Mouse (Mus musculus): ENCODE measurements around the gene Adam12.

The Adam12 gene

DNA sequence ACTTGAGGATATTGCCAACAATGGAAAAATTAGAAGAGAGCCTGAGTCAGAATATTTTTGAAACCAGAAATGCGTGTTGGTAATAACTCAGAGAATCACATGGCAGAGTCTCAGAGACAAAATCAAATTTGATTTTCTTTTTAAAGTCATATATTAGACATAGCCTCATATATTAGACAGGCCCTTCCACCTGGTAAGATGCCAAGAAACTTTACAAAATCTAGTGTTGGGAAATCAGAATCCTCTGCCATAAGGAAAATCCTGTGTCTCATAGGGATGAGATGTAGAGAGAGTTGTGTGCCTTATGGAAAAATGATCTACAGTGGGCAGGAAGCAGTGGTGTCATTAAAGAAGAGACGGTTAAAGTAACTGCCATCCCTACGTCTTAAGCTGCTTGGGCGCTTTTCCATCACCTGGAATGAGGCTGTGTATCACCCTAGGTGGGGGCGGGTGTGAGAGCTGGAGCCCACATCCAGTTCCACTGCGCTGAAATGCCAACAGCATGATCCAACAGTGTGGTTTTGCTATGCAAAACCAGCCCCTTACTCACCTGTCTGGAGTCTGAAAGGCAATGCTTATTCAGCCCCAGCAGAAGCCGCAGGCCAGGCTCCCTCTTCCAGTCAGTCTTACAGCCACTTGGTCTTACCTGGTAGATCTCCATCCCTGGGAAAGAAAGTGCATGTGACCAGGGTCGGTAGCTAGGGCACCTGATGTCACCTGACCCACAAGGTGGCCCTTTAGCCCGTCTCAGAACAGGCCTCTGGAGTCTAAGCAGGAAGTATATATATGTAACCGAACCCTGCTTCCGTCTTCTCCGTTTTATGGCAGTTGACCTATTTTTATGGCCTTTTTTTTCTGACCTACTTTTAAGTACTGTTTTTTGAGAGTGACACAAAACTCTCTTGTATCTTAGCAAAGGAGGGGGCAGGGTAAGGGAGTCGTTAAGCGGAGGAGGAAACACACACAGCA, at the start of gene Adam12:
Gene Adam12 (minus strand): TSS at position 769 of the 969 bp plus-strand sequence.
- no peak for DNase-seq

DNA sequence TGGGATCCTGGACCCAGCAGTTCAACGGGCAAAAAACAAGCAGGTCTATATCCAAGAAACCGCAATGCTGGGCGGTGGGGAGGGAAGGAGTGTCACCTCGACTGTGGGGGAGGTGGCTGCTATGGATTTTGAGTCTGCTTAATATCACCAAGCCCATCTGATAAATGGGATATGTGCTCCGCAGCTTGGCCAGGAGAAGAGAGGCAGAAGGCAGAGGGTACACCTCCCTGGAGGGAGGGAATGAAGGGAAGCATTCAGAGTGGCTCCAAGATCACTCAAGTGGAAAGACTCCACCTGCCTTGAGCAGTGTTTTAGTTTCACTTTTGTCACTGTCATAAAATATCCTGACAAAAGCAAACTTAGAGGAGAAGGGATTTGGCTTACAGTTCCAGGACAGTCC, 41.0 kb upstream of the Adam12 start:
- DNase-seq: peak; percentile 13 to 19

DNA sequence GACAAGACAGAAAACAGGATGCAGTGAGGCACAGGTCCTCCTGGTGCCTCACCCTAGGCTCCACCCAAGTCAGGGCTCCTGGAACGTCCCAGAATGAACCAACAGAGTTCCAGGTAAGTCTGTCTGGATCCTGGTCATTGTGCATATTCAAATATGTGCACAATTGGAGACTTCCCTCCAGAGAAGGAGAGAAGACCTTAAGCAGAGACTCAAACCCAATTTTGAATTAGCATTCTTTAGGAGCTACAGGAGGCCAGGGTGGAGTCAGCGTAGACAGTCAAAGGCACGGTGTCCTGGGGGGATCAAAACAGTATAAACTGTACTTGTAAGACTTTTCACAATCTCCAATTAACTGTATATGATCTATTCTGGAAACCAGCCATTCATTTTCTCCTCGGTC, 40.5 kb upstream of the Adam12 start:
- no peak for DNase-seq

DNA sequence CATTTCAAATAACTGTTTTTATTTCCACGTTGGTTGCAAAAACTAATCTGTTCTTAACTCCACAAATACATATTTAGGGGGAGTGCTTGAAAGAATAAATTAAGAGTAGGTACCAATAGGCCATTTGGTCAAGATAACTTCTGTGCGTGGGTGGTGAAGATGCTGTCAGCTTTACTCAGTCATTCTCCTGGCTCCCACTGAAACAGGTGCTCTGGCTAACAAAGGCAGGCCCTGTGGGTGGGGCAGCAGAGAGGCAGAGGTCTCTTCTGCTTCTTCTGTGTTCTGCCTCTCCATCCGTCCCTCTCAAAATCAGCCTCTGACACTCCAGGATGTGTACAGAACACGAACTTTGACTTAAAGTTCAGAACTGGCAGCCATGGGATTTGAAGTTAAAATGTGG, 33.8 kb upstream of the Adam12 start:
- no peak for DNase-seq

DNA sequence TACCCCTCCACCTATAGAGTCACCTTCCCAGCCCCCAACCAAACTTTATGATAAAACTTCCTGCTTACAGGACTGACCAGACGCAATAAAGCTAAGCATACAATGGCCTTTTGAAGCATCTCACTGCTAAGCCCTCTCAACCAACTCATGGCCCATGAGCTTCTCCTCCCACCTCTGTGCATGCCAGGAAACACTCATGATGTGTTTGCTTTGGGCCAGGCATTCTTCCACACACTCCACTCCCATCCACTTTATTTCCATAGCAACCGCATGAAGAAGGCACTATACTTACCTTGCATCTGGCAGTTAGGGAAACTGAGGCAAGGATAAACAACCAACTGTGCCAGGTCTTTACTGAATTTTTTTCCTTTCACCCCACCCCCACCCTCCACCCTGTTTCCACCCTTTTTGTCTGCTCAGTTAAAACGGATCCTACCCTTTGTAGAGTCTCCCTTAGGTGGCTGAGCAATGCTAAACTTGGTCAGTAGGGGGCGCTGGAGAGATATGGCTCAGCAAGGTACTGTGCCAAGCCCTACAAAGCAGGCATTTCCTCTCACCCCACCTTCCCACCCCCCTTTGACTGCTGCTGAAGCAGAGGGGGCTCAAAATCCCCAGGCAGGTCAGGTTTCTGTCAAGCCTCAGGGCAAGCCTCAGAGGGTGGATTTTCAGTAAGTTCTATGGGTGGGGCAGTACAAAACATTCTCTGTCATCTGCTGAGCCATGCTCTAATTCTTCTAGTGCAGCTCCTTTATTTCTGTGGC, 31.4 kb upstream of the Adam12 start:
- DNase-seq: peak; percentile 59 to 76

DNA sequence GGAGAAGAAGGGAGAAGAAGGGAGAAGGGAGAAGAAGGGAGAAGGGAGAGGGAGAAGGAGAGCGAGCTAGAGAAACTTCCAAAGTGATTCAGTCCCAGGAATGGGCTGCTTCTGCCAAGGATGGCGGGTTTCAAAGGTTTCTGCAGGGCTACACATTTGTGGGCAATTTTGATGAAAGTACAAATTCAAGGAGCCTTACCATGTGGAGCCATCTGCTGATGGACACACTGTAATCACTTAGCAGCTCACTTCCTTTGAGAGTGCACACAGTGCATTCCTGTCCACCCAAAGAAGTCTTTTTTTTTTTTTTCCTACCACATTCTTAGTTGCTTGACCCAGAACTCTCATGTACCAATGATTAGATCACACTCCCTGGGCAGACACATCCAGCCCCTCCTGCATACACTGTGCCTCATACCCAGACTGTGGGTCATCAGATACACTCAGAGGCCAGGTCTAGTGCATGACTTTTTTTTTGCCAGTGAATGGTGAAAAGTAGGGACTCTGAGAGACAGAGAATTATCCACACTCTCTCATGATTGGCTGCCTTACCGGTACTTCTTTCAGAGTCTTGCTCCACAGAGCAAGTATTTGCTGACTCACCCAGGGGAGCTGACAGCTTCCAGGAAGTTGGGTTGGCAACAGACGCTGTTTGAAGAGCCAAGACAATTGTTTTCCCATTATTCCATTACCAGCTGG, 29.2 kb upstream of the Adam12 start:
- DNase-seq: no peak

DNA sequence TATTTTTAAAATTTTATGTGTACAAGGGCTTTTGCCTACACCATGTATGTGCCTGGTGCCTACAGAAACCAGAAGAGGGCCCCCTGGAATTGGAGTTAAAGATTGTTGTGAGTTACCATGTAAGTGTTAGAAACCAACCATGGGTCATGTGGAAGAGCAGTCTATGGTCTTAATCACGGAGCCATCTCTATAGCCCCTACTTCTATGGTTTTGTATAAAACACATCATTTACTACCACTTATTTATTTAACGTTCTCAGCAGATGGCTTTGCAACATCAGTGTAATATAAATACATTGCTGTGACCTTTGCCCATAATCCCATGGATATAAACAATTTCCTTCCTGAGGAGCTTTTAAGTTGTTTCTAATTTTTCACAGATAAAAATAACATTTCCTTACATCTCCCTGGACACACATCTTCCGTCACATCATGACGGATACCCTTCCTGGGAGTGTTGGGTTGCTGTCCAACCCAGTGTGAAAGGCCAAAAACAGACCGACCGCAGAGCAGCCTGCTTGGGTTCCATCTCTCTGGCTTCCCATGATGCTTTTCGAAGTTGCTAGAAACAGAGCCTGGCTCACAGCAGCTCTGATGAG, 18.4 kb upstream of the Adam12 start:
- no peak for DNase-seq

DNA sequence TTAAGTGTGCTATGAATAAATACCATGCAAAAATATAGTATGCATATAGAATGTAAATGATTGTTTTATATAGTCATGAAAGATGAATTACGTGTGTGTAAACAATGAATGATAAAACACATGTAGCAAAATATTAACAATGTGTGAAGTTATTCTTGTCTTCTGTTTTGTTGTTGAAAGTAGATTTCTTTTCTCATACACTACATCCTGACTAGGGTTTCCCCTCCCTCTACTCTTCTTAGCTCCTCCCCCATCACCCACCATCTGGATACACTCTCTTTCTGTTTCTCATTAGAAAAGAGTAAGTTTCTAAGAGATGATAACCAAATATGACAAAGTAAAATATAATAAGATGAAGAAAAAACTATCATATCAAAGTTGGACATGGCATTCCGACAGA, 16.1 kb upstream of the Adam12 start:
- no peak for DNase-seq

DNA sequence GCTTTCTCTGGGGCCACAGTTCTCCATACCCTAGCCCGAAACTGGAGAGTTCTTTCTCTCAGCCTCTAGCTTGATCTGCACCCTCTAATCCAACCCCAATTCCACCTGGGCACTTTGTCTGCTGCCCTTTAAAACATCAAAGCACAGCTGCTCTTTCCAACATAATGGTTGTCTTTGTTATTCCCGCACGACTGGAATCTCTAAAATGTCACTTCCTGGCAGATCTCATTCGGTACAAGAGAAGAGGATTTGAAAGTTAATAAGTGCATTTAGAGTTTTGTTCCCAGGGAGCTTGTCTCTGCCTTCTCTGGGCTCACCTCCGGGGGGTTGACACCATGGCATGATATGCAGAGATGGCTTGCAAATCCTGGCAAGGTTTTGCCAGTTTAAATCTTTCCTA, 14.7 kb upstream of the Adam12 start:
- DNase-seq: no peak

DNA sequence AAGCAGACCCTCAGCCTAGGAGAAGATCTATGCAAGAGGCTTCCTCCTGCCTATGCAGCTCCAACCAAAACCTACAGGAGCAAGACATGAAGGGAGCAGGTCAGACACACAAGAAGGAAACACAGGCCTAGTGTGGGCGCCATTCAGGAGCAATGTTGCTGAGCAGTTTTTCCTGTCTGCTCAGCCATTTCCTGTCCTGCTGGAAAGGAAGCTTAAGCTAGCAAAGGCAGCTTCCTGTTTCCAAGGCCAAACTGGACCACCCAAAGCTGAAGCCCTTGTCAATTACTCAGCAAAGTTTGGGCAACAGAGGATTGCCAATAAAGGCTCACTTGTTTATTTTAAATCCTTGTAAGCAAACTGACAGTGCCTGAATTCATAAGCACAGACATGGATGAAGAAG, 10.8 kb upstream of the Adam12 start:
- no peak for DNase-seq

DNA sequence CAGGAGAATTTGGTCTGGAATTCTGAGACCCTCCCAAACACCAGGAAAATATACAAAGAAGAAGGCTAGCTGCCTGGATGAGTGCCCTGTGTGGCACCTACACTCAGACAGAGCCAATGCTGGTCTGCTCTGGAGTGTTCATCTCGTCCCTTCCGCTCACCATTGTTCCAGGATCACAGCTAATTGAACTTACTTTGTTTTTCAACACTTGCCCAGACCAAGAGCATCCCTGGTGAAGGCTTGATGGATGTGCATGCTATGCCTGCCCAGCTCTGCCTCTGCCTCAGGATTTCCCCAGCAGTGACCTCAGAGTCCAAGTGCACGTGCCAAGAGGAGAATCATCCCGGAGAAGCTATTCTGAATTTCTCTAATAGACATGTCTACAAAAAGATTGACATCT, 9.3 kb upstream of the Adam12 start:
- no peak for DNase-seq

DNA sequence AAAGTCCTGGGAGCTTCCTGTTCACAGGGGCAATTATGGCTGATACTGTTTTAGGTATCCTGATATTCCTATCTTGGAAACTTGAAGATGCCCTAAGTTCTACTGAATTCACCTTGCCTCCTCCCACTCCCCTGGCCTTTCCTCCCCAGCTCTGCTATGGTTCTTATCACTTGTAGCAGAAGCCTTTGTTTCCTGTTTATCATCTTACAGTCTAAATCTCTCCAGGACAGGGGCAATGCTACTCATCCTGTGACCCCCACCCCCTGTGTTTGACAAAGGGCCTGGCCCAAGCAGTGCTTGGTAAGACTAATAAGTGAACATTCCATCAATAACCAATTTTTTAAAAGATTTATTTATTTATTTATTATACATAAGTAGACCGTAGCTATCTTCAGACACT, 8.6 kb upstream of the Adam12 start:
- no peak for DNase-seq

DNA sequence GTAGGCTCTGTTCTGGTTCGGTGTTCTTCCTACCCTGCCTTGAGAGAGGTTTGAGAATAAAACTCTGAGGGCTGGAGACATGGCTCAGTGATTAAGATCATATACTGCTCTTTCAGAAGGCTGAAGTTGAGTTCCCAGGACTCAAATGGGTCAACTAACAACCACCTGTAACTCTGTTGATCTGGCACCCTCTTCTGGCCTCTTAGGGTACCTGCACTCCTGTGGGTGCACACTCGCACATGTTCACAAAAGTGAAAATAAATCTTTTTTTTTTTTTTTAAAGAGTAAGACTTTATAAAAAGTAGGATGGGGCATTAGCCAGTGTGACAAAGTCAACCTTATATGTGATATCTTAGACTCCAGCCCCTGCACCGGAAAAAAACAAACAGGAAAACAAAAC, 6.9 kb upstream of the Adam12 start:
- DNase-seq: no peak

DNA sequence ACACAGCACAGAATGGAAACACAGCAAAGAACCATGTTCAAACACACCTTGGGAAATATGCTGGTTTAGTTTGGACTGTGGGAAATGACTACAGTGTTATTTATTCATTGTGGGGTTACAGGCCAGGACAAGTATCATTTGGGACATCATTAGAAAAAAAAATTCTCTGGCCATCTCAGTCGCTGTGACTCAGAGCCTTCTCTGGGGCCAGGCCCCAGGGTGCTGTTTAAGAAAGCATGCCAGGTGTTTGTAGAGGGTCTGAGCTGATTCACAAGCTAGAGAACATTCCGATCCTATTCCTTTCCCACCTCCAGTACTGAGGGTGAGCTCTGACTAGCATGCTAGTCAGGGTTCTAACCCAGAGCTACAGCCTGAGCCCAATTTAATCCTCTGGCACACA, 5.4 kb upstream of the Adam12 start:
- no peak for DNase-seq

DNA sequence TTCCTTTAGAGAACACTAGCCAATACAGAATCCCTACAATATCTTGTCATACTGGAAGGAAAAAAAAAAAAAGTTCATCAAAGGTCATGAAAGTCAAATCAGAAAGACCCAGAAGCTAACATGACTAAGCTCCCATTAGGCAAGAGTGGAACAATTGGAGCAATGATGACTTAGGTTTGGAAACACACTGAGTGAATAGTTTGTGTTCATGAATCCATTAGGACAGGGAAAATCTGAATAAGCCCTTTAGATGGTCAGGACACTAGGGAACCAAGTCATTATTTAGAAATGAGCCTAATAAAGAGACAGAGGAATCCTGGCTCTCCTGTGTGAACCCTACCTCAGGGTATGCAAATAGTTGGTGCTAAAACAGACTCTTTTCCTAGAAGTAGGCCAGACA, 4.8 kb upstream of the Adam12 start:
- DNase-seq: no peak

DNA sequence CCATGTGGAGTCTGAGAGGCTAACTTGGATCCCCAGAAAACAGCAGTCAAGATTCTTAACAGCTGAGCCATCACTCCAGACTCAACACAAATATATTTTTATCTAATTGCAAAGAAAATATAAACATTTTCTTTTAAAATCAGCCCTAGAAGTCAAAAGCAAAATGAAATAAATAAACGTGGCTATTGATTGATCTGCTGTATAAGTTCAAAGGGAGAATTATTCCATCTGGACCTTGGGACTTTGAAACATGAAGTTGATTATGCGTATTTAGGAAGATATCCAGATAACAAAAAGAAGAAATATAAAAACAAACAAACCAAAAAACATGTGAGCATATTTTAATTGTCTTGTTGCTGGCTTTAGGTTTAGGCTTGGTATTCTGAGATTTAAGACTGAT, 3.6 kb upstream of the Adam12 start:
- DNase-seq: no peak

DNA sequence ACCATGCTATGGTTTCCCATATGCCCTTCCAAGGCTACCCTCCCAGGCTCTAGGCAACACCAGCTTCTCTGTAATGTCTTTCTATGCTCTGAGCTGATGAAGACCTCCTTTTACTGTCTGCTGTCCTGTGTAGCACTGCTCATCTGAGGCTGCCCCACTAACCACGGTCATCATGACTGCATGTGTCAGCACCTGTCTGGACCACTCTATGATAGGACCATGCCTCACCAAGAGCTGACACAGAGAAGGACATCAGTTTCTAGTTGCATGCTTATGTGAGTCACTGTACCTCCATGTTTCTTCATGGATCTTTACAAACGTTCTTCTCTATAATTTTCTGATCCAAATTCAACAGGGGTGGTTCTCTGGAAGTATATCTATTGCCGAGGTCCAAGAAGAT, 1.2 kb downstream of the Adam12 start:
- no peak for DNase-seq

DNA sequence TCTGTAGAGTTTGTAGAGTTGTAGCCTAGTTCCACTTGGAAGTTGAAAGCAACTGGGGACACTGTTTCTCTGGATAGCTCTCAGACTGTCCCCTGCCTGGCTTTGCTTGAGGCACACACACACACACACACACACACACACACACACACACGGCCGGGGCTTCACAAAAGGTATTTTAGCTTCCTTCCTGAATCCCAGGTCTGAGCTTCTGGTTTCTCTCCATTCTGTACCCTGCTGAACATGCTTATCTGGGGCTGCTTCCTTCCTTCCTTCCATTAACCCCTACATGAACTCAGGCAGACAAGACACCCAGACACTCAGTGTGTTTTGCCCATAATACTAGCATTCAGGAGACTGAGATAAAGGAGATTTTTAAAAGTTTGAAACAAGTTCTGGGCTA, 2.0 kb downstream of the Adam12 start:
- DNase-seq: no peak

DNA sequence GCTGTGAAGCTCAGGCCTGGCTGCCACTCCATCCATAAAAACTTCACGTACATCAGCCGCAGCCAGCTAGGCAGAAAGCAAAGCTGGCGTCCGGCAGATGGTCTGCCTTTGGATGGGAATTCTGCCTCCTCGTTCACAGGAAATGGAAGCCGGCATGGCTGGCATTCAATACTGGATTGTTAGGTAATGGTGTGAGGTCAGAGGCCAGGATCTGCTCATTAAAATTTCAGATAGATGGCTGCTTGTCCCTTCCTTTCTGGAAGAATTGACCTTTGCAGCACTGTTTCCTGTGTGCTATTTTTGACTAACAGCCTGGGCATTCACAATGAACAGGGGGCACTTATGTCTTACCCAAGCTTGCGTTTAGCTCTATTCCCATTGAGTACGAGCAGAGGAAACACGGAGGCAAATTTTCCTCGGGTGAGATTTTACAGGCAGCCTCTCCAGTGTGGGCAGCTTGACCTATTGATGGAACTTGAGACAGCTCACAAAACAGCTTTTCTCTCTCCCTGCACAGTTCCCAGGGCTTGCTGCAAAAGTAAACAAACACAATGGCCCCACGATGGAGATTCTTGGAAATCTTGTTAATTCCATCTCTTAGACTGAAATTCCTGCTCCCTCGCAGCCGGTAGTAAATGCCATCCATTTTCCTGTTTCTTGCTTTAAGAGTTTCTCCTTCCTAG, 4.0 kb downstream of the Adam12 start:
- peak; percentile 23 to 26 for DNase-seq

DNA sequence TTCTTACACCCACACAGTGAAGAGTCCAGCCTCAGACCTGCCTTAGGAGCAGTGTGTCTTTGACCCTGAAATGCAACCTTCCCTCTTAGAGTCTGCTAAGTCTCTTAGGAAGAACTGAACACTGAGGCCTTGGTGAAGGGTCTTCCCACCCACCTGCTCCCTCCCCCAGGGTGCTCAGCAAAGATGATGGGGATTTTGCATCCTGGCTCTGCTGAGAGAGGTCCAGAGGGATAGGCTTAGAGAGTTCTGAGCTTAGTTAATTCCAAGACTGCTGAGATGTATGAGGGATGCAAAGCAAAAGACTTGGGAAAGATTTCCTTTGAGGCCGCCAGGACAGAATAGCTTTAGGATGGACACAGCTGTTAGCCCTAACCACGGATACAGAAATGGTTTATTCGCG, 4.8 kb downstream of the Adam12 start:
- DNase-seq: no peak

DNA sequence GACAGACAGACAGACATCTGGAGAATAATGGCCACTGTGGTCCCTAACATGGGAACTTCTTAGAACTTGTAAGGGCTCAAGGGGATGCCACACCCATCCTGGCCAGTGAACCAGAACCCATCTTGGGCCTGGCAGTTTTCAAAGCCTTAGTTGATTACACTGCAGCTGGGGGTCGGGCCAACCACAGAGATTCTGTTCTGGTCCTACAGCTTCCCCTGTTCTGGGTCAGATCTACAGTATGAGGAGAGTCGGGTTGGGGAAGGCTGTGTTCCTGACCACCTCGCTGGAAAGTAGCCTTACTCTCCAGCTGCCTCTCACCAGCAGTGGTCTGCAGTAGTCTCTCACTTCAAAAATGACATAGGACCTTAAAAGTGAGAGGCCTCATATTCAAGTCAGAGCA, 5.7 kb downstream of the Adam12 start:
- no peak for DNase-seq
